Mouse (Mus musculus) layer of hippocampus, postnatal 36 days (tissue): Measurements from ENCODE around the gene Ctss. TPM values are rescaled to one million over a fixed set of nuclear protein-coding genes. Genes with fewer than 3 reads are reported as not detected.
A peak's percentile ranks its signal among the peaks of the same experiment; 100 is the strongest.
"Not testable (repeated sequence)": the region's sequence is repeated elsewhere in the genome, so short reads cannot be mapped to it uniquely, and the experiment has no call there.

Source experiments
- DNase-seq, 2 experiments: peaks; one replicate each; pipeline ENCODE4 v3.0.0; 2022
- total RNA-seq, 2 experiments: library from RNA; stranded (reverse); gene quantifications; 2 replicates each; pipeline ENCODE4 v1.2.3; 2021

Gene Ctss
- total RNA-seq, 2 experiments from 2014 or later: 54.5 to 54.7 TPM

DNA sequence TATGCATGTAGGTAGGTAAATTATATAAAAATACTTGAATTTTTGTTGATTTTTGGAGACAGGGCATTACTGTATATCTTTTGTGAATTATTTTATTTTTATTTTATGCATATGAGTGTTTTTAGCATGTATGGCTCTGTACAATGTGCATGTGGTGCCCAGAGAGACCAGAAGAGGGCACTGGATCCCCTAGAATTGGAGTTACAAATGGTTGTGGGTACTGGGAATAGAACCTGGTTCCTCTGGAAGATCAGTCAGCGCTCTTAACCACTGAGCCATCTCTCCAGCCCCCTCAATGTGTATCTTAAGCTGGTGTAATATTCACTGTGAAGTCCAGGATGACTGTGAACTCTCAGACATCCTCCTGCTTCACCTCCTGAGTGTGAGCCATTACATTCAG, 8.3 kb downstream of the Ctss start:
- DNase-seq: no peak

DNA sequence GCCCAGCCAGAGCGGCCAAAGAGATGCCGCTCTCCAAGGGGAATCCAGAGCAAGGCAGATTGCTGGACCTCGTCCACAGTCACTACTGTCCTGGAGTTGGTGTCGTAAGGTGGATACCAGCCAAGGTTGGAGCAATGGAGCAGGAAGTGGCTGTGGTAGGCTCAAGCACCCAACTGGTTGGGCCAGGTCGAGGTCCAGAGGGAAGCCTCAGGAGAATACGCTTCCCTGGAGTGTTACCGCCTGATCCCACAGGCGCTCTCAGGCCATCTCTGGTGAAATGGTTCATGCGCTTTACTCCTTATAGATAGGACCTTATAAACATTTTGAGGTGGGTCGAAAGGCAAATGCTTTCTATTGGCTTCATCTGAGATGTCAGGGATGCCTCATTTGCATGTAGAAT, 12.3 kb downstream of the Ctss start:
- DNase-seq: no peak

DNA sequence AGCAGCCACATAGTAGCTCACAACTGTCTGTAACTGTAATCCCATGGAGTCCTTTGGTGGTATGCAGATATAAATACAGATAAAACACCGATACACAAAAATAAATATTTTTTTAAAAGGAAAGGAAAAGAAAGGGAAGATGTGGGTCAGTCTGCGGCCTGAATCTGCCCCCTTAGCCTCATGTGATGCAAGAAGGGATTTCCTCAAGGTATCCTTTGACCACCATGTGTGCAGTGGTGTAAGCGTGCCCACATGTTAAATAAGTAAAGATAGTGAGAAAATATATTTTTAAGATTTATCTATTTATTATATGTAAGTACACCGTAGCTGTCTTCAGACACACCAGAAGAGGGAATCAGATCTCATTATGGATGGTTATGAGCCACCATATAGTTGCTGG, 13.3 kb downstream of the Ctss start:
- DNase-seq: no peak

DNA sequence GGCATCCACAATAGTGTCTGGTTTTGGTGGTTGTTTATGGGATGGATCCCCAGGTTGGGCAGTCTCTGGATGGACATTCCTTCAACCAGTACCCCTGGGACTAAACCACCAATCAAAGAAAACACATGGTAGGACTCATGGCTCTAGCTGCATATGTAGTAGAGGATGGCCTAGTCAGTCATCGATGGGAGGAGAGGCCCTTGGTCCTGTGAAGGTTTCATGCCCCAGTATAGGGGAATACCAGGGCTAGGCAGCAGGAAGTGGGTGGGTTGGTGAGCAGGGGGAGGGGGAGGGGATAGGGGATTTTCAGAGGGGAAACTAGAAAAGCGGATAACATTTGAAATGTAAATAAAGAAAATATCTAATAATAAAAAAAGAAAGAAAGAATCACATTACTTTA, 14.6 kb downstream of the Ctss start:
- DNase-seq: not testable (repeated sequence)

DNA sequence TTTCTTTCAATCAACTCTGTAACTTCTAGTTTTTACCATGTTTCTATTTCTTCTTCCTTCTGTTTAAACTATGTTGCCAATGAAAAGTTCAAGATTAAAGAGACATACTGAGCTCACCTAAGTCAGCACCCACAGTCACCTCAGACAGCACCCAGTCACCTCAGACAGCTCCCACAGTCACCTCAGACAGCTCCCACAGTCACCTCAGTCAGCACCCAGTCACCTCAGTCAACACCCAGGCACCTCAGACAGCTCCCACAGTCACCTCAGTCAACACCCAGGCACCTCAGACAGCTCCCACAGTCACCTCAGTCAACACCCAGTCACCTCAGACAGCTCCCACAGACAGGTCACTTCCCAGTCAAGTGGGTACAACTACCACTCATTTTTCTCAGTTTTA, 15.6 kb downstream of the Ctss start:
- DNase-seq: no peak

DNA sequence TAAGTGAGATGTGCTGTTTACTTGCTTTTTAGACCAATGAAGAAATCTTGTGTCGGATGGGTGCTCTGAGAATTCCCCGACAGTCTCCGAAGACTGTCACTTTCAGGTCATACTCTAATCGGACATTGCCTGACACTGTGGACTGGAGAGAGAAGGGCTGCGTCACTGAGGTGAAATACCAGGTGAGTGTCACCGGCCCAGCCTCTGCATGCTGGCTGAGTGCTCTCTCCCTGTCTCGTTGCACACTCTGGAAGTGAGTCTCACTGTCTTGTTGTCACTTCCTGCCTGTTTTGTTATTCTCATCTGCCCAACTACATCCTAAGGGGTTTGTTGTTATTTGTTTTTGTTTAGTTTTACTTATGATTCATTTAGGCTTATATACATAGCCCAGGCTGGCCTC, 16.4 kb downstream of the Ctss start:
- DNase-seq: no peak

DNA sequence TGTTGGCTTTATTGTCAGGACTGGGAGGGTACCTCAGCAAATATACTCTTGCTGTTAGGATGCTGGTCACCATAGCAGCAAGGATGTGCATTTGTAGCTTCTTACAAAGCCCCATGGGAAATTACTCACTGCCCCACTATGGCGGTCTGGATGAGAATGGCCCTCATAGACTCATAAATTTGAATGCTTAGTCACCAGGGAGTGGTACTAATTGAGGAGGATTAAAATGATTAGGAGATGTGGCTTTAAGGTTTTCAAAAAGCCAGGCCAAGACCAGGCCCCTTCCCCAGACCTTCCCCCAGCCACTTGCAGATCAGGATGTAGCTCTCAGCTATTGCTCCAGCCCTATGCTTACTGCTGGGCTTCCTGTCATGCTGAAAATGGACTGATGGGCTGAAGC, 23.6 kb downstream of the Ctss start:
- no peak for DNase-seq

GRCm38 (mm10) chr3:95553986-95554385, 27.4 kb downstream of the Ctss start:
- DNase-seq: no peak

DNA sequence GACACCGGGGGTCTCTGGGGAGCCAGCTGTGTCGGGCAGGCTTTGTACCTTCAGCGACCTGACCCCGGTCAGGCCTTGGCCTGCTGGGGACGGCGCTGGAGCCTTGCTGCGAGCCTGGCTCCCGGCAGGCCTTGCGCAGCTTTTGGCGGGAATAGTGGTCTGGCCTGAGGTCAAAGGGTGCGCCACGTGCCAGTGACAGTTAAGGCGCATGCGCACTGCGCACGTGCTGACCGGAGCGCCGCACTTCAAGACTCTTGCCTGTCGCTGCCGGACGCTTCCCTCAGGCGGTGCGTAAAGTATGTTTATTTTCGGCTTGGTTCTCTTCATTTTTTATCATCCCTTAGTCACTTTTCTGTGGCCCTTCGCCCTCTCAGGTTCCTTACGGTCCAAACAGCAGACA, 32.9 kb downstream of the Ctss start, which contains the start of gene Hormad1:
Hormad1 (plus strand) TSS at position 241 of the 400 bp plus-strand sequence.
- DNase-seq: no peak

DNA sequence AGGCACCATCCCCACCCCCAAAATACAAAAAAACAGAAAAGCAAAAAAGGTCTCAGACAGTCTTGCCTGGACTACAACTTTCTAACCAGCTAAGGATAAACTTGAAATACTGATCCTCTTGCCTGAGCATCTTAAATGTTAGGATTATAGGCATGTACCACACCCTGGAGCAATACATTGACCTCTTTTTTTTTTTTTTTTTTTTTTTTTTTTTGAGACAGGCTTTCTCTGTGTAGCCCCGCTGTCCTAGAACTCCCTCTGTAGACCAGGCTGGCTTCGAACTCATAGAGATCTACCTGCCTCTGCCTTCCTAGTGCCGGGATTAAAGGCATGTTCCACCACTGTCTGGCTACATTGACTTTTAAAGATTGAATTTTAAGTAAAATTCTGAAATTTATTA, 34.2 kb downstream of the Ctss start:
- no peak for DNase-seq

GRCm38 (mm10) chr3:95561826-95562225, 35.2 kb downstream of the Ctss start:
- DNase-seq: no peak

DNA sequence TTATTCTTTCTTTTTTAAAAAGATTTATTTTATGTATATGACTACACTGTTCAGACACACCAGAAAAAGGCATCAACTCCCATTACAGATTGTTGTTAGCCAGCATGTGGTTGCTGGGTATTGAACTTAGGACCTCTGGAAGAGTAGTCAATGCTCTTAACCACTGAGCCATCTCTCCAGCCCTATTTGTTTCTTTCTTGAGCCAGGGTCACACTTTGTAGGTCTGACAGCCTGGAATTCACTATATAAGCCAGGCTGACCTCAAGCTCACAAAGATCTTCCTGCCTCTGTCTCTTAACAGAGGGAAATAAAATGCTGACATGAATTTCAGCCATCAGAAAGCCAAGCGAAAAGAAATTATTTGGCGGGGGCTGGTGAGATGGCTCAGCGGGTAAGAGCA, 43.0 kb downstream of the Ctss start:
- no peak for DNase-seq

- DNase-seq: no peak
These were observed 61.4 kb downstream of the Ctss start for GRCm38 (mm10) chr3:95587754-95588603.

DNA sequence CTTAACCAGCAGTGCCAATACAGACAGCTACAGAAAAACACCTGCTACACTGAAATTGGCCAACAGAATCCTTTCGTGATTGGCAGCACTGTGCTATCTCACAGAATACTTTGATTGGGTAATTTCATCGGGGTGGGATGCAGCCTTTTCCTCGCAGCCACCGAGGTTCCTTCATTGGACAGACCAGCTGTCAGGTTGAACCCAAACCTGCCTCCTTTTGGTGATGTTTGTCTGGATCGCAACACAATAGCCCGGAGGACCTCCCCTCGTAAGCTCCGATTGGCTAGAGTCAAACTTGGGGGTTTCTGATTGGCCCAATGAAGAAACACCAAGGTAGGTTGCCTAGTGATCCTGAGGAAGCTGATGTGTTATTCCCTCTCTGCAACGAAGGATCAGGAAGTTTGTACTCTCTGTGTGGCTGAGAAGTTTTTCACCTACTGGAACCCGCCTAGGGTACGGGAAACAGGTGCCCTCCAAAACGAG, 62.1 kb downstream of the Ctss start, which contains the start of gene Golph3l:
Golph3l (plus strand) TSS at position 331 of the 483 bp plus-strand sequence.
- DNase-seq: peak; percentile 94

DNA sequence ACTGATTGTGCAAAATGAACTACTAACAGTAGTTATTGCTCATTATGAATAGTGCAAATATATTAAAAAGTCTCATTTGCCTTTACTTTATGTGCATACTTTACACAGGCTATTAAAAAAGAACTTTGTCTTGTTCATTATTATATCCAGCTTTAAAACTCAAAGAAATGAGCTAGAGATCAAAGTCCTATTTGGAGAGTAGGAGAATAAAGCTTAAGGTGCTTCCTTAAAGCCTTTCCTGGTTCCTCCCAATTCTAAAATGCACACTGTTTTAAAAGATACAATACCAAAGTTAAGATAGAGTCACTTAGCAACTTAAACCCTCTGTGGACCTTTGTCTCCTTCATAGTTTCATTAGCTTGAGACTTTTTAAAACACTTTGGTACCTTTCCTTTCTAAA, 72.1 kb downstream of the Ctss start:
- DNase-seq: no peak

- DNase-seq: no peak
These were observed 74.7 kb downstream of the Ctss start for GRCm38 (mm10) chr3:95601287-95601686.

Other genes starting within 250 kb of the Ctss start
- 10 to 100 TPM; 19.3 to 19.4 TPM for gene Mindy1, start 245.4 kb upstream of the Ctss start, total RNA-seq
- gene Prune1, start 244.7 kb upstream of the Ctss start, total RNA-seq: 10 to 100 TPM; 19.8 to 22.2 TPM
- gene Anxa9, start 219.6 kb upstream of the Ctss start, total RNA-seq: 1 to 10 TPM in 1 of 2 experiments, under 1 TPM in 1; 0.94 to 1.4 TPM
- gene Cers2, start 212.0 kb upstream of the Ctss start, total RNA-seq: 10 to 100 TPM; 59.4 to 62.9 TPM
- 10 to 100 TPM; 36.0 to 40.2 TPM for gene Setdb1, start 169.6 kb upstream of the Ctss start, total RNA-seq
- not detected for gene 4930558C23Rik, start 123.9 kb upstream of the Ctss start, total RNA-seq
- gene Arnt, start 92.4 kb upstream of the Ctss start, total RNA-seq: 10 to 100 TPM; 36.3 to 44.3 TPM
- gene Ctsk, start 27.5 kb upstream of the Ctss start, total RNA-seq: 1 to 10 TPM; 3.1 to 3.7 TPM
- gene Hormad1, start 32.9 kb downstream of the Ctss start, total RNA-seq: not detected
- 10 to 100 TPM; 26.3 to 26.4 TPM for gene Golph3l, start 62.1 kb downstream of the Ctss start, total RNA-seq
- 100 to 1,000 TPM; 310 TPM for gene Ensa, start 98.2 kb downstream of the Ctss start, total RNA-seq
- 10 to 100 TPM; 60.8 to 61.3 TPM for gene Mcl1, start 132.0 kb downstream of the Ctss start, total RNA-seq
- gene Adamtsl4, start 161.1 kb downstream of the Ctss start, total RNA-seq: 1 to 10 TPM; 5.0 to 5.1 TPM
- gene Ecm1, start 212.8 kb downstream of the Ctss start, total RNA-seq: 10 to 100 TPM in 1 of 2 experiments, 1 to 10 TPM in 1; 8.4 to 10.5 TPM
- gene Tars2, start 233.4 kb downstream of the Ctss start, total RNA-seq: 10 to 100 TPM; 39.4 to 51.2 TPM